Mouse (Mus musculus): ENCODE results near the gene Scn3a. TPM values are rescaled to one million over a fixed set of nuclear protein-coding genes. Genes with fewer than 3 reads are reported as not detected.

Scn3a gene
- polyA plus RNA-seq, 1 experiment: 0.05 TPM

- no peaks in the 10 kb centered on the region for H3K36me3 ChIP-seq (ENCODE audit: control insufficient read depth, insufficient read depth)
- no peak overlapping the region for H3ac ChIP-seq (ENCODE audit: control insufficient read depth, insufficient read length)
- no peaks in the 10 kb centered on the region for H3K79me2 ChIP-seq (ENCODE audit: control insufficient read depth, insufficient read depth)
- no peak overlapping the region for H3K4me3 ChIP-seq
- TF ChIP-seq SRF (IDR thresholded peaks at IDR 0.05; ENCODE audit: control insufficient read depth, insufficient read length, low read depth) (no peak), POLR2AphosphoS2 (IDR thresholded peaks at IDR 0.05; ENCODE audit: insufficient read length, low read depth) (no peak), CEBPB (IDR thresholded peaks at IDR 0.05; ENCODE audit: insufficient read depth, poor library complexity, severe bottlenecking) (no peak), MYOG (IDR thresholded peaks at IDR 0.05; ENCODE audit: control insufficient read depth in 1 of 3, insufficient read depth in 1 of 3, insufficient read length in 2 of 3, low read depth in 2 of 3) (no peak), TCF12 (IDR thresholded peaks at IDR 0.05; ENCODE audit: insufficient read depth, poor library complexity, severe bottlenecking) (no peak), POLR2A (IDR thresholded peaks at IDR 0.05; ENCODE audit: insufficient read length, low read depth) (no peak), MAX (IDR thresholded peaks at IDR 0.05; ENCODE audit: low read depth) (no peak), TCF3 (IDR thresholded peaks at IDR 0.05; ENCODE audit: insufficient read length, low read depth) (no peak), MYOD1 (IDR thresholded peaks at IDR 0.05; ENCODE audit: control insufficient read depth in 1 of 3, insufficient read length in 2 of 3, low read depth in 2 of 3) (no peak), REST (IDR thresholded peaks at IDR 0.05; ENCODE audit: insufficient read depth, insufficient read length) (no peak), E2F4 (IDR thresholded peaks at IDR 0.05; ENCODE audit: insufficient read depth) (no peak), USF1 (IDR thresholded peaks at IDR 0.05; ENCODE audit: low read depth) (no peak)
- H3K27me3 ChIP-seq (ENCODE audit: control insufficient read depth, insufficient read depth, insufficient read length): no peaks in the 10 kb centered on the region
- no peak overlapping the region for H3K4me2 ChIP-seq (ENCODE audit: low read depth)
Observed at GRCm38 (mm10) chr2:65550564-65550963, 16.9 kb downstream of the Scn3a start.

DNA sequence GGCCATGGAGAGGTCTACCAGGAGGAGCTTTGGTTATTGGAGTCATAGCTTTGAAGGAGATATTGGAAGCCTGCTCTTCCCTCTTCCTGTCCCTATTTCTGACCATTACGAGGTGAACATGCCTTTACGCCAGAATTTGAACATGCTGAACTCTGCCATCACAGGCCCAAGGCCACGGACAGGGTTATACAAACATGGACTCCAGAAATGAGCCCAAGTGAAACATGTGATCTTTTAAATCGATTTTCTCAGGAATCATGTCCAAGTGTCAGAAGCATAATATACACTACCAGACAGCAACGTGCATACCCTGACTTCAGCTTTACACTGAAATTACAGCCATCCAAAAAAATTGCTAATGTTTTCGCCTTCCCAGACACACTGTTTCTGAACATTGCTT lies 18.8 kb downstream of the Scn3a start:
- H3K27me3 ChIP-seq (ENCODE audit: control insufficient read depth, insufficient read depth, insufficient read length): no peaks in the 10 kb centered on the region
- no peaks in the 10 kb centered on the region for H3K36me3 ChIP-seq (ENCODE audit: control insufficient read depth, insufficient read depth)
- H3ac ChIP-seq (ENCODE audit: control insufficient read depth, insufficient read length): no peak overlapping the region
- H3K79me2 ChIP-seq (ENCODE audit: control insufficient read depth, insufficient read depth): no peaks in the 10 kb centered on the region
- H3K4me2 ChIP-seq (ENCODE audit: low read depth): no peak overlapping the region
- TF ChIP-seq REST (IDR thresholded peaks at IDR 0.05; ENCODE audit: insufficient read depth, insufficient read length) (no peak), CEBPB (IDR thresholded peaks at IDR 0.05; ENCODE audit: insufficient read depth, poor library complexity, severe bottlenecking) (no peak), POLR2A (IDR thresholded peaks at IDR 0.05; ENCODE audit: insufficient read length, low read depth) (no peak), E2F4 (IDR thresholded peaks at IDR 0.05; ENCODE audit: insufficient read depth) (no peak), MYOG (IDR thresholded peaks at IDR 0.05; ENCODE audit: control insufficient read depth in 1 of 3, insufficient read depth in 1 of 3, insufficient read length in 2 of 3, low read depth in 2 of 3) (no peak), USF1 (IDR thresholded peaks at IDR 0.05; ENCODE audit: low read depth) (no peak), POLR2AphosphoS2 (IDR thresholded peaks at IDR 0.05; ENCODE audit: insufficient read length, low read depth) (no peak), TCF3 (IDR thresholded peaks at IDR 0.05; ENCODE audit: insufficient read length, low read depth) (no peak), MYOD1 (IDR thresholded peaks at IDR 0.05; ENCODE audit: control insufficient read depth in 1 of 3, insufficient read length in 2 of 3, low read depth in 2 of 3) (no peak), MAX (IDR thresholded peaks at IDR 0.05; ENCODE audit: low read depth) (no peak), TCF12 (IDR thresholded peaks at IDR 0.05; ENCODE audit: insufficient read depth, poor library complexity, severe bottlenecking) (no peak), SRF (IDR thresholded peaks at IDR 0.05; ENCODE audit: control insufficient read depth, insufficient read length, low read depth) (no peak)
- H3K4me3 ChIP-seq: no peak overlapping the region

DNA sequence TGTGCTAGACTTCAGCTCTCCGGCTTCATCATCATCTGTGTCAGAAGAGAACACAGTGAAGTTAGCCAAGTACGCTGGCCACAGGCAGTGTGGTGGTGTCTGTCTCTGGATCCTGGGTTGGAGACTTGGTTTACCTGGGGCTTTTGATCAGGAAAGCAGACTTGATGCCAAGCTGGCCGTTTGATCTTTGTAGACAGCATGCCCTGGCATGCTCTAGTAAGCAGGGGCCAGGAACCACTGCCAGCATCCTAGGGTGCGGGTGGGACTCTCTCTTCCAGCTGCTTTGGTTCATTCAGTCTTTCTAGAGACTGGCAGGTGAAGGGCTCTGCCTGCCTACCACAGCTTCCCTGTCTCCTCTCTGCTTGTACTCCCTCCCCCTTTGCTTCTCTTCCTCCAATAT lies 20.1 kb downstream of the Scn3a start:
- H3K27me3 ChIP-seq (ENCODE audit: control insufficient read depth, insufficient read depth, insufficient read length): no peaks in the 10 kb centered on the region
- no peak overlapping the region for H3K4me3 ChIP-seq
- H3K36me3 ChIP-seq (ENCODE audit: control insufficient read depth, insufficient read depth): no peaks in the 10 kb centered on the region
- no peak overlapping the region for H3ac ChIP-seq (ENCODE audit: control insufficient read depth, insufficient read length)
- no peak overlapping the region for H3K4me2 ChIP-seq (ENCODE audit: low read depth)
- TF ChIP-seq MYOD1 (IDR thresholded peaks at IDR 0.05; ENCODE audit: control insufficient read depth in 1 of 3, insufficient read length in 2 of 3, low read depth in 2 of 3): no peak
- TF ChIP-seq POLR2AphosphoS2 (IDR thresholded peaks at IDR 0.05; ENCODE audit: insufficient read length, low read depth): no peak
- no peak for TF ChIP-seq TCF3 (IDR thresholded peaks at IDR 0.05; ENCODE audit: insufficient read length, low read depth)
- TF ChIP-seq SRF (IDR thresholded peaks at IDR 0.05; ENCODE audit: control insufficient read depth, insufficient read length, low read depth): no peak
- TF ChIP-seq REST (IDR thresholded peaks at IDR 0.05; ENCODE audit: insufficient read depth, insufficient read length): no peak
- TF ChIP-seq USF1 (IDR thresholded peaks at IDR 0.05; ENCODE audit: low read depth): no peak
- no peaks in the 10 kb centered on the region for H3K79me2 ChIP-seq (ENCODE audit: control insufficient read depth, insufficient read depth)

- Histone ChIP-seq H3K4me2 (ENCODE audit: low read depth) (no peak overlapping the region), H3K27me3 (ENCODE audit: control insufficient read depth, insufficient read depth, insufficient read length) (no peaks in the 10 kb centered on the region), H3K79me2 (ENCODE audit: control insufficient read depth, insufficient read depth) (no peaks in the 10 kb centered on the region), H3ac (ENCODE audit: control insufficient read depth, insufficient read length) (no peak overlapping the region), H3K4me3 (no peak overlapping the region), H3K36me3 (ENCODE audit: control insufficient read depth, insufficient read depth) (no peaks in the 10 kb centered on the region)
- no peak for TF ChIP-seq MYOD1 (IDR thresholded peaks at IDR 0.05; ENCODE audit: control insufficient read depth in 1 of 3, insufficient read length in 2 of 3, low read depth in 2 of 3)
- no peak for TF ChIP-seq MYOG (IDR thresholded peaks at IDR 0.05; ENCODE audit: control insufficient read depth in 1 of 3, insufficient read depth in 1 of 3, insufficient read length in 2 of 3, low read depth in 2 of 3)
- TF ChIP-seq POLR2AphosphoS2 (IDR thresholded peaks at IDR 0.05; ENCODE audit: insufficient read length, low read depth): no peak
- TF ChIP-seq MAX (IDR thresholded peaks at IDR 0.05; ENCODE audit: low read depth): no peak
- TF ChIP-seq SRF (IDR thresholded peaks at IDR 0.05; ENCODE audit: control insufficient read depth, insufficient read length, low read depth): no peak
- no peak for TF ChIP-seq REST (IDR thresholded peaks at IDR 0.05; ENCODE audit: insufficient read depth, insufficient read length)
- TF ChIP-seq CEBPB (IDR thresholded peaks at IDR 0.05; ENCODE audit: insufficient read depth, poor library complexity, severe bottlenecking): no peak
- TF ChIP-seq USF1 (IDR thresholded peaks at IDR 0.05; ENCODE audit: low read depth): no peak
- TF ChIP-seq TCF3 (IDR thresholded peaks at IDR 0.05; ENCODE audit: insufficient read length, low read depth): no peak
Observed at GRCm38 (mm10) chr2:65542906-65543592, 24.4 kb downstream of the Scn3a start.

Data from myocyte (in vitro differentiated cells).